Mouse (Mus musculus): Measurements from ENCODE around the gene Yif1a. TPM values are rescaled to one million over a fixed set of nuclear protein-coding genes. Genes with fewer than 3 reads are reported as not detected.

Yif1a gene
- polyA plus RNA-seq, 1 experiment from 2014 or later = 105 TPM

GRCm38 (mm10) chr19:5122492-5122891 is 34.2 kb downstream of the Yif1a start:
- Histone ChIP-seq H3K9me3 (ENCODE audit: low read length) (no peaks in the 10 kb centered on the region), H3K4me1 (ENCODE audit: insufficient read depth, low read depth, low read length) (no peaks in the 10 kb centered on the region), H3K27ac (ENCODE audit: low read length) (no peak overlapping the region), H3K9ac (replicated peaks; ENCODE audit: low read depth) (no peak overlapping the region), H3K4me3 (ENCODE audit: low read depth, low read length) (no peak overlapping the region), H3K36me3 (ENCODE audit: insufficient read depth, low read length) (no peaks in the 10 kb centered on the region), H3K27me3 (replicated peaks; ENCODE audit: insufficient read depth, low read length) (no peaks in the 10 kb centered on the region), H3K4me2 (replicated peaks; ENCODE audit: low read depth, low read length) (no peak overlapping the region)
- DNase-seq (ENCODE audit: low spot score) = no peak
- no peak for ATAC-seq
- 63% methylated on average over 10 of the region's 10 CpGs for WGBS
- TF ChIP-seq CTCF (IDR thresholded peaks at IDR 0.05) (no peak), EP300 (IDR thresholded peaks at IDR 0.05) (no peak)

- ATAC-seq = no peak
- TF ChIP-seq EP300 (IDR thresholded peaks at IDR 0.05) (no peak), CTCF (IDR thresholded peaks at IDR 0.05) (no peak)
- 72% methylated on average over 3 of the region's 3 CpGs for WGBS
- Histone ChIP-seq H3K4me2 (replicated peaks; ENCODE audit: low read depth, low read length) (no peak overlapping the region), H3K4me1 (ENCODE audit: insufficient read depth, low read depth, low read length) (no peaks in the 10 kb centered on the region), H3K27me3 (replicated peaks; ENCODE audit: insufficient read depth, low read length) (no peaks in the 10 kb centered on the region), H3K9ac (replicated peaks; ENCODE audit: low read depth) (no peak overlapping the region), H3K9me3 (ENCODE audit: low read length) (no peaks in the 10 kb centered on the region), H3K4me3 (ENCODE audit: low read depth, low read length) (no peak overlapping the region), H3K27ac (ENCODE audit: low read length) (no peak overlapping the region), H3K36me3 (ENCODE audit: insufficient read depth, low read length) (no peaks in the 10 kb centered on the region)
- DNase-seq (ENCODE audit: low spot score) = no peak
Observed at GRCm38 (mm10) chr19:5123241-5123640, 34.9 kb downstream of the Yif1a start.

GRCm38 (mm10) chr19:5124055-5124614 is 35.8 kb downstream of the Yif1a start:
- no peak for ATAC-seq
- DNase-seq (ENCODE audit: low spot score) = no peak
- H3K27me3 ChIP-seq (replicated peaks; ENCODE audit: insufficient read depth, low read length) = no peaks in the 10 kb centered on the region
- no peak for TF ChIP-seq CTCF (IDR thresholded peaks at IDR 0.05)
- TF ChIP-seq EP300 (IDR thresholded peaks at IDR 0.05) = no peak
- no peaks in the 10 kb centered on the region for H3K4me1 ChIP-seq (ENCODE audit: insufficient read depth, low read depth, low read length)
- H3K9me3 ChIP-seq (ENCODE audit: low read length) = no peaks in the 10 kb centered on the region
- H3K4me3 ChIP-seq (ENCODE audit: low read depth, low read length) = no peak overlapping the region
- no peak overlapping the region for H3K27ac ChIP-seq (ENCODE audit: low read length)
- H3K36me3 ChIP-seq (ENCODE audit: insufficient read depth, low read length) = no peaks in the 10 kb centered on the region
- WGBS = 58% methylated on average over 7 of the region's 7 CpGs
- H3K9ac ChIP-seq (replicated peaks; ENCODE audit: low read depth) = no peak overlapping the region
- no peak overlapping the region for H3K4me2 ChIP-seq (replicated peaks; ENCODE audit: low read depth, low read length)

GRCm38 (mm10) chr19:5129770-5130169 is 41.4 kb downstream of the Yif1a start:
- Histone ChIP-seq H3K4me2 (replicated peaks; ENCODE audit: low read depth, low read length) (no peak overlapping the region), H3K9me3 (ENCODE audit: low read length) (no peaks in the 10 kb centered on the region), H3K36me3 (ENCODE audit: insufficient read depth, low read length) (peaks cover 2% of the 10 kb centered on the region; the same call in 1 of the 2 replicates), H3K4me3 (ENCODE audit: low read depth, low read length) (no peak overlapping the region), H3K27ac (ENCODE audit: low read length) (no peak overlapping the region), H3K9ac (replicated peaks; ENCODE audit: low read depth) (no peak overlapping the region), H3K4me1 (ENCODE audit: insufficient read depth, low read depth, low read length) (no peaks in the 10 kb centered on the region), H3K27me3 (replicated peaks; ENCODE audit: insufficient read depth, low read length) (no peaks in the 10 kb centered on the region)
- WGBS = 43% methylated on average over 1 of the region's 1 CpGs
- DNase-seq (ENCODE audit: low spot score) (peak; percentile 22), ATAC-seq (no peak)
- TF ChIP-seq EP300 (IDR thresholded peaks at IDR 0.05) (no peak), CTCF (IDR thresholded peaks at IDR 0.05) (peak; percentile 62)

GRCm38 (mm10) chr19:5131237-5131636 is 42.9 kb downstream of the Yif1a start:
- ATAC-seq = no peak
- TF ChIP-seq EP300 (IDR thresholded peaks at IDR 0.05) (no peak), CTCF (IDR thresholded peaks at IDR 0.05) (no peak)
- DNase-seq (ENCODE audit: low spot score) = no peak
- Histone ChIP-seq H3K4me1 (ENCODE audit: insufficient read depth, low read depth, low read length) (no peaks in the 10 kb centered on the region), H3K4me2 (replicated peaks; ENCODE audit: low read depth, low read length) (no peak overlapping the region), H3K9me3 (ENCODE audit: low read length) (no peaks in the 10 kb centered on the region), H3K27me3 (replicated peaks; ENCODE audit: insufficient read depth, low read length) (no peaks in the 10 kb centered on the region), H3K27ac (ENCODE audit: low read length) (no peak overlapping the region), H3K9ac (replicated peaks; ENCODE audit: low read depth) (no peak overlapping the region), H3K4me3 (ENCODE audit: low read depth, low read length) (no peak overlapping the region), H3K36me3 (ENCODE audit: insufficient read depth, low read length) (peaks cover 9% of the 10 kb centered on the region; the same call in 1 of the 2 replicates)
- 52% methylated on average over 4 of the region's 4 CpGs for WGBS

- H3K4me3 ChIP-seq (ENCODE audit: low read depth, low read length) = no peak overlapping the region
- DNase-seq (ENCODE audit: low spot score) (peak; percentile 87), ATAC-seq (peak; percentile 57)
- no peak overlapping the region for H3K9ac ChIP-seq (replicated peaks; ENCODE audit: low read depth)
- H3K27ac ChIP-seq (ENCODE audit: low read length) = no peak overlapping the region
- no peaks in the 10 kb centered on the region for H3K27me3 ChIP-seq (replicated peaks; ENCODE audit: insufficient read depth, low read length)
- WGBS = 2% methylated on average over 2 of the region's 2 CpGs
- TF ChIP-seq CTCF (IDR thresholded peaks at IDR 0.05) (peak; percentile 75), EP300 (IDR thresholded peaks at IDR 0.05) (no peak)
- no peaks in the 10 kb centered on the region for H3K4me1 ChIP-seq (ENCODE audit: insufficient read depth, low read depth, low read length)
- H3K4me2 ChIP-seq (replicated peaks; ENCODE audit: low read depth, low read length) = no peak overlapping the region
- peaks cover 19% of the 10 kb centered on the region; the same call in 1 of the 2 replicates for H3K36me3 ChIP-seq (ENCODE audit: insufficient read depth, low read length)
- no peaks in the 10 kb centered on the region for H3K9me3 ChIP-seq (ENCODE audit: low read length)
Observed at GRCm38 (mm10) chr19:5139640-5140039, 51.3 kb downstream of the Yif1a start.

Other genes with a start within 250 kb of the Yif1a start
- gene Ccs, start 249.2 kb upstream of the Yif1a start, polyA plus RNA-seq (2015; fragmentation: Nextera tagmentation; extraction: Ambion mirVana) = 53.0 and 54.5 TPM in 2 replicates
- gene Ccdc87, start 249.2 kb upstream of the Yif1a start, polyA plus RNA-seq (2015; fragmentation: Nextera tagmentation; extraction: Ambion mirVana) = 0.51 and 0.62 TPM in 2 replicates
- 34.2 and 35.2 TPM in 2 replicates for gene Ctsf, start 233.4 kb upstream of the Yif1a start, polyA plus RNA-seq (2015; fragmentation: Nextera tagmentation; extraction: Ambion mirVana)
- gene Actn3, start 210.6 kb upstream of the Yif1a start, polyA plus RNA-seq (2015; fragmentation: Nextera tagmentation; extraction: Ambion mirVana) = 0.27 and 0.40 TPM in 2 replicates
- 8.1 and 9.1 TPM in 2 replicates for gene Zdhhc24, start 209.9 kb upstream of the Yif1a start, polyA plus RNA-seq (2015; fragmentation: Nextera tagmentation; extraction: Ambion mirVana)
- gene Bbs1, start 181.9 kb upstream of the Yif1a start, polyA plus RNA-seq (2015; fragmentation: Nextera tagmentation; extraction: Ambion mirVana) = 1.6 and 1.9 TPM in 2 replicates
- 47.6 and 47.7 TPM in 2 replicates for gene Dpp3, start 160.3 kb upstream of the Yif1a start, polyA plus RNA-seq (2015; fragmentation: Nextera tagmentation; extraction: Ambion mirVana)
- gene Peli3, start 145.4 kb upstream of the Yif1a start, polyA plus RNA-seq (2015; fragmentation: Nextera tagmentation; extraction: Ambion mirVana) = 0.85 and 1.8 TPM in 2 replicates
- gene Mrpl11, start 126.4 kb upstream of the Yif1a start, polyA plus RNA-seq (2015; fragmentation: Nextera tagmentation; extraction: Ambion mirVana) = 52.1 and 55.1 TPM in 2 replicates
- gene Npas4, start 98.2 kb upstream of the Yif1a start, polyA plus RNA-seq (2015; fragmentation: Nextera tagmentation; extraction: Ambion mirVana) = 0.04 TPM in 1 of 2 replicates, not detected in the other
- 0.88 TPM in 2 replicates for gene Slc29a2, start 64.7 kb upstream of the Yif1a start, polyA plus RNA-seq (2015; fragmentation: Nextera tagmentation; extraction: Ambion mirVana)
- gene B4gat1, start 49.7 kb upstream of the Yif1a start, polyA plus RNA-seq (2015; fragmentation: Nextera tagmentation; extraction: Ambion mirVana) = 33.8 and 36.3 TPM in 2 replicates
- gene AC124502.3, start 49.6 kb upstream of the Yif1a start, polyA plus RNA-seq (2015; fragmentation: Nextera tagmentation; extraction: Ambion mirVana) = 1.1 and 1.6 TPM in 2 replicates
- 40.8 and 47.6 TPM in 2 replicates for gene Brms1, start 47.2 kb upstream of the Yif1a start, polyA plus RNA-seq (2015; fragmentation: Nextera tagmentation; extraction: Ambion mirVana)
- 1.7 and 1.9 TPM in 2 replicates for gene Rin1, start 38.1 kb upstream of the Yif1a start, polyA plus RNA-seq (2015; fragmentation: Nextera tagmentation; extraction: Ambion mirVana)
- gene Cd248, start 20.5 kb upstream of the Yif1a start, polyA plus RNA-seq (2015; fragmentation: Nextera tagmentation; extraction: Ambion mirVana) = 23.1 and 25.1 TPM in 2 replicates
- 4.1 and 4.5 TPM in 2 replicates for gene Tmem151a, start 3.0 kb upstream of the Yif1a start, polyA plus RNA-seq (2015; fragmentation: Nextera tagmentation; extraction: Ambion mirVana)
- 0.70 and 0.89 TPM in 2 replicates for gene Cnih2, start 10.0 kb downstream of the Yif1a start, polyA plus RNA-seq (2015; fragmentation: Nextera tagmentation; extraction: Ambion mirVana)
- 228 and 240 TPM in 2 replicates for gene Rab1b, start 18.5 kb downstream of the Yif1a start, polyA plus RNA-seq (2015; fragmentation: Nextera tagmentation; extraction: Ambion mirVana)
- 10.1 and 10.8 TPM in 2 replicates for gene Klc2, start 30.0 kb downstream of the Yif1a start, polyA plus RNA-seq (2015; fragmentation: Nextera tagmentation; extraction: Ambion mirVana)
- gene Pacs1, start 184.6 kb downstream of the Yif1a start, polyA plus RNA-seq (2015; fragmentation: Nextera tagmentation; extraction: Ambion mirVana) = 9.3 and 10.4 TPM in 2 replicates
- 200 TPM in 2 replicates for gene Sf3b2, start 206.9 kb downstream of the Yif1a start, polyA plus RNA-seq (2015; fragmentation: Nextera tagmentation; extraction: Ambion mirVana)
- 0.55 and 0.57 TPM in 2 replicates for gene Gal3st3, start 209.8 kb downstream of the Yif1a start, polyA plus RNA-seq (2015; fragmentation: Nextera tagmentation; extraction: Ambion mirVana)
- gene Catsper1, start 247.2 kb downstream of the Yif1a start, polyA plus RNA-seq (2015; fragmentation: Nextera tagmentation; extraction: Ambion mirVana) = not detected in 2 replicates